15 mouse cellular contexts compared by ENCODE assay signal in the genomic region with DNA sequence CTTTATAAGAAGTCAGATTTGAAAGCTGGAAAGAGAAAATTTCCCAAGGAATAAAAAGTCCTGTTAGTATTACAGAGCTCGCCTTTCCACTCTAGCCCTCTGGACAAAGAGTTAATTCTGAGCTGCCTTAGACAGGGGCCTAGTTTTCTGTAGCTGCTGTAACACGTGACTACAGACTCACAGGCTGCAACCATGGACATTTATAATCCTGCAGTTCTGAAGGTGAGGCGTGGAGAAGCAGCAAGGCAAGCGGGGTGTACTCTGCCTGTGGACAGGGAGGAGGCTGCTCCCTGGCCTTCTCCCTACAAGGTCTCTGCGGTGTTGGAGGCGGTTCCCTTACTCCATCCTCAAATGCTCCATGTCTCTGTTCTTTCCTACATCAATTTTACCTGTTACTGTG.
DNase-seq lines count a peak whose midpoint lies in the region; ATAC-seq and TF ChIP-seq lines count a peak whose summit lies in the region.
"Had no signal": no experiment of that assay in that cellular context is flagged by ENCODE, and none has a peak within 500 bp of the region (broad histone marks: within the 10 kb centered on the region; RNA-seq: fewer than 3 reads in every experiment).

No protein-coding gene starts in this region.

- 0 out of 2 replicates have a peak overlapping the region, but pooled peaks have one; percentile 20 for H3K9ac ChIP-seq in hindbrain, embryonic 11.5 days (ENCODE audit: low read depth, low read length)
- no peak overlapping the region for H3K9ac ChIP-seq in stomach, embryonic 14.5 days (replicated peaks; ENCODE audit: low read depth, low read length)
- no peak overlapping the region for H3K9ac ChIP-seq in stomach, postnatal 0 days (ENCODE audit: low read length)
- H3K9ac ChIP-seq in limb, embryonic 12.5 days (replicated peaks): no peak overlapping the region
- H3K9ac ChIP-seq: heart, embryonic 12.5 days had no signal

- H3K36me3 ChIP-seq in hindbrain, embryonic 11.5 days (ENCODE audit: control insufficient read depth, insufficient read depth, low read length): no peaks in the 10 kb centered on the region
- H3K36me3 ChIP-seq in hindbrain, embryonic 10.5 days: no peaks in the 10 kb centered on the region
- no peaks in the 10 kb centered on the region for H3K36me3 ChIP-seq in stomach, embryonic 14.5 days (ENCODE audit: control insufficient read depth, insufficient read depth, low read length)
- no peaks in the 10 kb centered on the region for H3K36me3 ChIP-seq in stomach, postnatal 0 days (ENCODE audit: control insufficient read depth, insufficient read depth, low read length)
- H3K36me3 ChIP-seq in limb, embryonic 12.5 days: no peaks in the 10 kb centered on the region
- H3K36me3 ChIP-seq: heart, embryonic 12.5 days had no signal

- intact Hi-C loops in heart, postnatal 36 days (cut with DNase I): no loop called here

- DNase-seq in hindbrain, embryonic 11.5 days (ENCODE audit: low spot score): no peak
- DNase-seq in hindbrain, embryonic 10.5 days (ENCODE audit: low spot score): no peak
- no peak for DNase-seq in stomach, postnatal 0 days (ENCODE audit: low spot score)
- no peak for DNase-seq in testis, postnatal 10 days (ENCODE audit: low spot score)
- no peak for DNase-seq in heart, postnatal 36 days
- no peak for DNase-seq in adrenal gland, adult (ENCODE audit: inconsistent age in 2 of 2, low spot score in 1 of 2)
- DNase-seq: cerebellum, postnatal 25 days; layer of hippocampus, postnatal 36 days; liver; lung, postnatal 14 days; thymus, postnatal 14 days had no signal

- no peak for TF ChIP-seq CTCF in stomach, postnatal 0 days (IDR thresholded peaks at IDR 0.05; ENCODE audit: low read depth)

- H3K4me3 ChIP-seq in hindbrain, embryonic 11.5 days (ENCODE audit: low read depth, low read length): no peak overlapping the region
- H3K4me3 ChIP-seq in hindbrain, embryonic 10.5 days: no peak overlapping the region
- no peak overlapping the region for H3K4me3 ChIP-seq in stomach, embryonic 14.5 days (ENCODE audit: low read depth, low read length)
- H3K4me3 ChIP-seq in stomach, postnatal 0 days (ENCODE audit: low read depth, low read length): no peak overlapping the region
- H3K4me3 ChIP-seq in limb, embryonic 12.5 days (replicated peaks): no peak overlapping the region
- H3K4me3 ChIP-seq: heart, embryonic 12.5 days had no signal

- ATAC-seq in hindbrain, embryonic 11.5 days (ENCODE audit: low FRiP score): no peak
- ATAC-seq in stomach, embryonic 14.5 days (ENCODE audit: insufficient number of reproducible peaks, insufficient read depth, low FRiP score, low read depth): 0 out of 2 replicates have a peak, but pooled peaks have one; percentile 56
- no peak for ATAC-seq in stomach, postnatal 0 days (ENCODE audit: low FRiP score, low TSS enrichment)
- ATAC-seq in limb, embryonic 12.5 days (ENCODE audit: insufficient number of reproducible peaks, insufficient read depth, low FRiP score, low TSS enrichment, low read depth): no peak; the same call in 1 of the 2 replicates
- ATAC-seq: inflammation-experienced regulatory T-cells, adult 6 months had no signal

- no peaks in the 10 kb centered on the region for H3K27me3 ChIP-seq in hindbrain, embryonic 11.5 days (ENCODE audit: control insufficient read depth, insufficient read depth, low read length)
- H3K27me3 ChIP-seq in hindbrain, embryonic 10.5 days (ENCODE audit: insufficient read depth, poor library complexity, severe bottlenecking): no peaks in the 10 kb centered on the region
- no peaks in the 10 kb centered on the region for H3K27me3 ChIP-seq in stomach, embryonic 14.5 days (ENCODE audit: control insufficient read depth, insufficient read depth, low read length)
- H3K27me3 ChIP-seq in stomach, postnatal 0 days (ENCODE audit: control insufficient read depth, insufficient read depth, low read length): no peaks in the 10 kb centered on the region
- no peaks in the 10 kb centered on the region for H3K27me3 ChIP-seq in limb, embryonic 12.5 days
- H3K27me3 ChIP-seq: heart, embryonic 12.5 days had no signal

- H3K4me1 ChIP-seq in hindbrain, embryonic 11.5 days (replicated peaks; ENCODE audit: control insufficient read depth, insufficient read depth, low read length): no peaks in the 10 kb centered on the region
- peaks cover 14% of the 10 kb centered on the region; the same call in 1 of the 2 replicates for H3K4me1 ChIP-seq in hindbrain, embryonic 10.5 days (replicated peaks)
- H3K4me1 ChIP-seq in stomach, embryonic 14.5 days (ENCODE audit: control insufficient read depth, insufficient read depth, low read length): peaks cover 3% of the 10 kb centered on the region; the same call in 1 of the 2 replicates
- H3K4me1 ChIP-seq in stomach, postnatal 0 days (replicated peaks; ENCODE audit: control insufficient read depth, insufficient read depth): 0 out of 2 replicates have a peak, but pooled peaks cover 2% of the 10 kb centered on the region
- peaks cover 32% of the 10 kb centered on the region for H3K4me1 ChIP-seq in limb, embryonic 12.5 days (replicated peaks)

- 82% methylated on average over 6 of the region's 6 CpGs for WGBS in hindbrain, embryonic 11.5 days
- 87% methylated on average over 6 of the region's 6 CpGs for WGBS in hindbrain, embryonic 10.5 days
- 40% methylated on average over 6 of the region's 6 CpGs for WGBS in stomach, embryonic 14.5 days
- 38% methylated on average over 6 of the region's 6 CpGs for WGBS in stomach, postnatal 0 days
- 60% methylated on average over 6 of the region's 6 CpGs for WGBS in limb, embryonic 12.5 days

- H3K27ac ChIP-seq in hindbrain, embryonic 11.5 days (ENCODE audit: low read depth, low read length): no peak overlapping the region
- no peak overlapping the region for H3K27ac ChIP-seq in hindbrain, embryonic 10.5 days
- H3K27ac ChIP-seq in stomach, embryonic 14.5 days (ENCODE audit: low read length): peak overlapping the region; percentile 4; the same call in 1 of the 2 replicates
- no peak overlapping the region for H3K27ac ChIP-seq in stomach, postnatal 0 days (replicated peaks)
- H3K27ac ChIP-seq in limb, embryonic 12.5 days: peak overlapping the region; percentile 73

- no peak overlapping the region for H3K4me2 ChIP-seq in hindbrain, embryonic 11.5 days (replicated peaks; ENCODE audit: low read depth, low read length)
- no peak overlapping the region for H3K4me2 ChIP-seq in stomach, embryonic 14.5 days (replicated peaks; ENCODE audit: low read depth, low read length)
- H3K4me2 ChIP-seq in stomach, postnatal 0 days (replicated peaks; ENCODE audit: low read depth): no peak overlapping the region
- no peak overlapping the region; the same call in 1 of the 2 replicates for H3K4me2 ChIP-seq in limb, embryonic 12.5 days
- H3K4me2 ChIP-seq: heart, embryonic 12.5 days had no signal

- no peaks in the 10 kb centered on the region for H3K9me3 ChIP-seq in hindbrain, embryonic 11.5 days (ENCODE audit: control insufficient read depth, low read length)
- no peaks in the 10 kb centered on the region for H3K9me3 ChIP-seq in hindbrain, embryonic 10.5 days
- H3K9me3 ChIP-seq in stomach, embryonic 14.5 days (ENCODE audit: control insufficient read depth, low read depth, low read length): no peaks in the 10 kb centered on the region
- H3K9me3 ChIP-seq in stomach, postnatal 0 days (ENCODE audit: control insufficient read depth, low read length): no peaks in the 10 kb centered on the region
- no peaks in the 10 kb centered on the region for H3K9me3 ChIP-seq in limb, embryonic 12.5 days
- H3K9me3 ChIP-seq: heart, embryonic 12.5 days had no signal

- no peak for TF ChIP-seq EP300 in stomach, postnatal 0 days (optimal IDR thresholded peaks at IDR 0.05)

Comparison
In these comparisons a context has a peak if more than half of its experiments do, and no peak if none do; other contexts are left out.
1. H3K27ac ChIP-seq: peak in stomach, embryonic 14.5 days (single experiment) and limb, embryonic 12.5 days (single experiment); none in hindbrain, embryonic 11.5 days (single experiment), hindbrain, embryonic 10.5 days (single experiment) and stomach, postnatal 0 days (single experiment).